Mouse (Mus musculus) left cerebral cortex, adult 18-20 months (tissue): ENCODE data around the gene Arhgef25. TPM values are rescaled to one million over a fixed set of nuclear protein-coding genes. Genes with fewer than 3 reads are reported as not detected.
A peak's percentile ranks its signal among the peaks of the same experiment; 100 is the strongest.
"Not testable (repeated sequence)": the region's sequence is repeated elsewhere in the genome, so short reads cannot be mapped to it uniquely, and the experiment has no call there.

ENCODE experiments used
- DNase-seq, 2 experiments: peaks; one replicate each; pipeline ENCODE4 v3.0.0; 2021 to 2022; ENCODE audit warnings: low spot score in 2 of 2, mixed read lengths in 1 of 2
- total RNA-seq, 2 experiments: library from RNA; stranded (reverse); gene quantifications; 2 replicates each; pipeline ENCODE4 v1.2.3; 2021

Arhgef25 gene
- total RNA-seq, 2 experiments from 2014 or later = 163 to 215 TPM

GRCm38 (mm10) chr10:127167614-127168192 is 22.2 kb downstream of the Arhgef25 start:
- no peak for DNase-seq

- DNase-seq = no peak
These were observed 22.9 kb downstream of the Arhgef25 start for GRCm38 (mm10) chr10:127166771-127167613.

- no peak for DNase-seq
These were observed 23.5 kb downstream of the Arhgef25 start for GRCm38 (mm10) chr10:127166404-127166715.

- peak in 1 of 2 experiments; percentile 30 for DNase-seq
These were observed 24.1 kb downstream of the Arhgef25 start for GRCm38 (mm10) chr10:127165654-127166403.

- DNase-seq = no peak
These were observed 24.6 kb downstream of the Arhgef25 start for GRCm38 (mm10) chr10:127165354-127165653.

- peak; percentile 73 to 86 for DNase-seq
These were observed 25.1 kb downstream of the Arhgef25 start, which contains the start of gene B4galnt1 for GRCm38 (mm10) chr10:127164631-127165353. Gene B4galnt1 (plus strand): TSS chr10:127165225.

GRCm38 (mm10) chr10:127164190-127164589 is 25.7 kb downstream of the Arhgef25 start:
- no peak for DNase-seq

GRCm38 (mm10) chr10:127162771-127163261 is 27.1 kb downstream of the Arhgef25 start:
- DNase-seq = not testable (repeated sequence)

GRCm38 (mm10) chr10:127160728-127161127 is 29.2 kb downstream of the Arhgef25 start:
- DNase-seq = no peak

- DNase-seq = peak in 1 of 2 experiments; percentile 42
These were observed 29.8 kb downstream of the Arhgef25 start for GRCm38 (mm10) chr10:127160081-127160480.

- DNase-seq = no peak
These were observed 31.4 kb downstream of the Arhgef25 start for GRCm38 (mm10) chr10:127158471-127158870.

- DNase-seq = no peak
These were observed 33.4 kb downstream of the Arhgef25 start for GRCm38 (mm10) chr10:127156511-127156910.

- no peak for DNase-seq
These were observed 33.8 kb downstream of the Arhgef25 start for GRCm38 (mm10) chr10:127156089-127156488.

GRCm38 (mm10) chr10:127154652-127155051 is 35.2 kb downstream of the Arhgef25 start:
- no peak for DNase-seq

GRCm38 (mm10) chr10:127154241-127154640 is 35.6 kb downstream of the Arhgef25 start:
- no peak for DNase-seq

- DNase-seq = no peak
These were observed 36.6 kb downstream of the Arhgef25 start for GRCm38 (mm10) chr10:127153323-127153722.

GRCm38 (mm10) chr10:127152556-127152955 is 37.3 kb downstream of the Arhgef25 start:
- not testable (repeated sequence) for DNase-seq

GRCm38 (mm10) chr10:127151233-127151632 is 38.6 kb downstream of the Arhgef25 start:
- not testable (repeated sequence) for DNase-seq

- DNase-seq = no peak
These were observed 39.4 kb downstream of the Arhgef25 start for GRCm38 (mm10) chr10:127150471-127150872.

GRCm38 (mm10) chr10:127147135-127147534 is 42.7 kb downstream of the Arhgef25 start:
- no peak for DNase-seq

GRCm38 (mm10) chr10:127145303-127145702 is 44.6 kb downstream of the Arhgef25 start:
- no peak for DNase-seq
